Mouse (Mus musculus) forebrain, postnatal 0 days (tissue): ENCODE results near the gene Brd1. TPM values are rescaled to one million over a fixed set of nuclear protein-coding genes. Genes with fewer than 3 reads are reported as not detected.
"Not testable (repeated sequence)": the region's sequence is repeated elsewhere in the genome, so short reads cannot be mapped to it uniquely, and the experiment has no call there.

Experiments used
- ATAC-seq: fragments of 200-750 bp; cut with Nextera tagmentation; 2 replicates; pipeline ENCODE4 v1.8.0; 2017; ENCODE audit warnings: mild to moderate bottlenecking, moderate library complexity
- DNase-seq: peaks from one replicate; pipeline ENCODE4 v3.0.0-alpha.2; 2015
- H3K27ac ChIP-seq: fragments of 300-500 bp; sonication (generic); 2 replicates; pipeline ENCODE4 v1.5.1; 2014; ENCODE audit warnings: low read depth, mild to moderate bottlenecking, antibody characterized with exemption, low read length, moderate library complexity, mixed read lengths
- H3K27me3 ChIP-seq: fragments of 300-500 bp; sonication (generic); 2 replicates; pipeline ENCODE4 v1.6.1; 2014; ENCODE audit warnings: mild to moderate bottlenecking, low read length, mixed read lengths; ENCODE audit not compliant: insufficient read depth
- H3K36me3 ChIP-seq: fragments of 300-500 bp; sonication (generic); 2 replicates; pipeline ENCODE4 v1.6.1; 2014; ENCODE audit warnings: mild to moderate bottlenecking, moderate library complexity; ENCODE audit not compliant: insufficient read depth
- H3K4me1 ChIP-seq: fragments of 300-500 bp; sonication (generic); 2 replicates; pipeline ENCODE4 v1.6.1; 2014; ENCODE audit warnings: antibody characterized with exemption; ENCODE audit not compliant: insufficient read depth
- H3K4me2 ChIP-seq: fragments of 300-500 bp; sonication (generic); 2 replicates; pipeline ENCODE4 v1.6.1; 2014; ENCODE audit warnings: low read depth, mild to moderate bottlenecking, moderate library complexity
- H3K4me3 ChIP-seq: fragments of 300-500 bp; sonication (generic); 2 replicates; pipeline ENCODE4 v1.5.1; 2014; ENCODE audit warnings: low read depth, low read length, mixed read lengths
- H3K9ac ChIP-seq: fragments of 300-500 bp; sonication (generic); 2 replicates; pipeline ENCODE4 v1.6.1; 2014; ENCODE audit warnings: mild to moderate bottlenecking
- H3K9me3 ChIP-seq: fragments of 300-500 bp; sonication (generic); 2 replicates; pipeline ENCODE4 v1.6.1; 2016; ENCODE audit warnings: low read length
- CTCF ChIP-seq: sonication (generic); IDR thresholded peaks from 2 replicates; pipeline ENCODE4 v1.5.1; 2016; ENCODE audit warnings: antibody characterized with exemption, control low read depth, low read depth
- WGBS: fragments of 180-500 bp; shearing (Covaris S2); extraction: QIAGEN DNeasy Blood & Tissue Kit; methylation state at CpG from one replicate; pipeline ENCODE4 v1.1.7; 2014; 5-methylcytosine and 5-hydroxymethylcytosine counted together
- polyA plus RNA-seq: library from polyadenylated mRNA; unstranded; fragments of >200 nt; fragmentation: Nextera tagmentation; extraction: Ambion mirVana; gene quantifications from 2 replicates; pipeline ENCODE4 v1.2.1, GENCODE M21; 2015
- total RNA-seq: library from RNA; depleted of rRNA; stranded (reverse); fragments of >200 nt; gene quantifications from 2 replicates; pipeline ENCODE4 v1.2.3, GENCODE M21; 2014

Gene Brd1
- total and polyA plus RNA-seq, 2 experiments from 2014 or later, result 13.0 to 63.6 TPM

GRCm38 (mm10) chr15:88745347-88745746 is 11.3 kb upstream of the Brd1 start:
- Histone ChIP-seq H3K9me3 (no peaks in the 10 kb centered on the region), H3K27me3 (no peaks in the 10 kb centered on the region), H3K4me2 (no peak overlapping the region), H3K4me1 (no peaks in the 10 kb centered on the region), H3K27ac (no peak overlapping the region), H3K36me3 (no peaks in the 10 kb centered on the region), H3K4me3 (no peak overlapping the region), H3K9ac (no peak overlapping the region)
- no peak for DNase-seq
- ATAC-seq, result no peak
- no peak for TF ChIP-seq CTCF
- WGBS, result 94% methylated on average over 3 of the region's 3 CpGs

- H3K4me1 ChIP-seq, H3K9me3 ChIP-seq, H3K27me3 ChIP-seq, H3K9ac ChIP-seq, H3K36me3 ChIP-seq, ATAC-seq, DNase-seq, H3K4me3 ChIP-seq, H3K27ac ChIP-seq, H3K4me2 ChIP-seq: not testable (repeated sequence)
- 95% methylated on average over 5 of the region's 5 CpGs for WGBS
These were observed 9.3 kb upstream of the Brd1 start for GRCm38 (mm10) chr15:88743371-88743770.

GRCm38 (mm10) chr15:88741366-88741765 is 7.3 kb upstream of the Brd1 start:
- ATAC-seq, result no peak
- Histone ChIP-seq H3K9me3 (no peaks in the 10 kb centered on the region), H3K27me3 (no peaks in the 10 kb centered on the region), H3K4me3 (no peak overlapping the region), H3K27ac (no peak overlapping the region), H3K4me1 (no peaks in the 10 kb centered on the region), H3K9ac (no peak overlapping the region), H3K36me3 (no peaks in the 10 kb centered on the region), H3K4me2 (no peak overlapping the region)
- 23% methylated on average over 6 of the region's 6 CpGs for WGBS
- no peak for DNase-seq
- no peak for TF ChIP-seq CTCF

- H3K4me2 ChIP-seq, result no peak overlapping the region
- no peak overlapping the region for H3K9ac ChIP-seq
- DNase-seq (no peak), ATAC-seq (no peak)
- no peaks in the 10 kb centered on the region for H3K36me3 ChIP-seq
- H3K27me3 ChIP-seq, result no peaks in the 10 kb centered on the region
- H3K9me3 ChIP-seq, result no peaks in the 10 kb centered on the region
- TF ChIP-seq CTCF, result no peak
- no peak overlapping the region for H3K27ac ChIP-seq
- no peak overlapping the region for H3K4me3 ChIP-seq
- 49% methylated on average over 2 of the region's 2 CpGs for WGBS
- H3K4me1 ChIP-seq, result no peaks in the 10 kb centered on the region
These were observed 4.4 kb upstream of the Brd1 start for GRCm38 (mm10) chr15:88738466-88738865.

- TF ChIP-seq CTCF, result no peak
- H3K9me3 ChIP-seq, result no peaks in the 10 kb centered on the region
- no peak for DNase-seq
- H3K27ac ChIP-seq, result no peak overlapping the region
- no peak overlapping the region for H3K9ac ChIP-seq
- no peaks in the 10 kb centered on the region for H3K27me3 ChIP-seq
- no peaks in the 10 kb centered on the region for H3K36me3 ChIP-seq
- no peak for ATAC-seq
- no peak overlapping the region for H3K4me3 ChIP-seq
- 78% methylated on average over 4 of the region's 4 CpGs for WGBS
- peaks cover 13% of the 10 kb centered on the region for H3K4me1 ChIP-seq
- no peak overlapping the region for H3K4me2 ChIP-seq
These were observed 2.1 kb upstream of the Brd1 start for GRCm38 (mm10) chr15:88736166-88736565.

GRCm38 (mm10) chr15:88733041-88733751 is 837 bp downstream of the Brd1 start:
- peak overlapping the region; percentile 59 for H3K4me2 ChIP-seq
- H3K36me3 ChIP-seq, result peaks cover 23% of the 10 kb centered on the region
- TF ChIP-seq CTCF, result no peak
- H3K4me3 ChIP-seq, result peak overlapping the region; percentile 97
- peaks cover 14% of the 10 kb centered on the region for H3K4me1 ChIP-seq
- ATAC-seq (peak; percentile 59), DNase-seq (peak; percentile 79)
- H3K9me3 ChIP-seq, result no peaks in the 10 kb centered on the region
- peak overlapping the region; percentile 92 for H3K27ac ChIP-seq
- 3% methylated on average over 78 of the region's 86 CpGs for WGBS
- H3K9ac ChIP-seq, result peak overlapping the region; percentile 88
- H3K27me3 ChIP-seq, result no peaks in the 10 kb centered on the region

- no peaks in the 10 kb centered on the region for H3K27me3 ChIP-seq
- H3K4me3 ChIP-seq, result peak overlapping the region; percentile 97
- ATAC-seq (no peak), DNase-seq (no peak)
- peak overlapping the region; percentile 59 for H3K4me2 ChIP-seq
- WGBS, result 28% methylated on average over 15 of the region's 15 CpGs
- H3K9ac ChIP-seq, result peak overlapping the region; percentile 88
- TF ChIP-seq CTCF, result no peak
- H3K27ac ChIP-seq, result no peak overlapping the region
- H3K9me3 ChIP-seq, result no peaks in the 10 kb centered on the region
- H3K36me3 ChIP-seq, result peaks cover 26% of the 10 kb centered on the region
- peaks cover 14% of the 10 kb centered on the region for H3K4me1 ChIP-seq
These were observed 1.5 kb downstream of the Brd1 start for GRCm38 (mm10) chr15:88732405-88733020.
